Mouse (Mus musculus) hematopoietic stem cell, adult 5-6 weeks (primary cell): ENCODE results near the gene Sfi1. TPM values are rescaled to one million over a fixed set of nuclear protein-coding genes. Genes with fewer than 3 reads are reported as not detected.

Experiments used
- ATAC-seq, 2 experiments: fragments of 125-278 bp in 1 of 2; replicated peaks in 1 of 2; 2 replicates each; pipeline ENCODE4 v1.8.0; 2016 to 2017; ENCODE audit warnings: inconsistent platforms in 2 of 2, mild to moderate bottlenecking in 2 of 2, moderate number of reproducible peaks in 2 of 2, low read depth in 1 of 2, moderate TSS enrichment in 1 of 2; ENCODE audit not compliant: low FRiP score in 2 of 2, poor library complexity in 2 of 2, severe bottlenecking in 2 of 2, insufficient read depth in 1 of 2, low TSS enrichment in 1 of 2
- total RNA-seq: library from RNA; stranded (forward); fragments of 172-1452, 232-1000 nt; gene quantifications from 2 replicates; pipeline ENCODE4 v1.2.3, GENCODE M21; 2017

The Sfi1 gene
- total RNA-seq, 1 experiment from 2014 or later: 26.0 TPM

GRCm38 (mm10) chr11:3100066-3100645 is 93.1 kb downstream of the Sfi1 start:
- peak; percentile 52 to 67; a peak in 3 of 4 replicates for ATAC-seq

Other genes with a start within 250 kb of the Sfi1 start
- 43.4 and 54.7 TPM in 2 replicates for gene Eif4enif1, start 8.9 kb upstream of the Sfi1 start, total RNA-seq
- gene Drg1, start 73.0 kb upstream of the Sfi1 start, total RNA-seq: 143 and 247 TPM in 2 replicates
- gene Patz1, start 95.4 kb upstream of the Sfi1 start, total RNA-seq: 81.0 and 84.7 TPM in 2 replicates
- gene Pik3ip1, start 136.9 kb upstream of the Sfi1 start, total RNA-seq: 89.8 and 116 TPM in 2 replicates
- gene Limk2, start 215.7 kb upstream of the Sfi1 start, total RNA-seq: 18.0 and 23.7 TPM in 2 replicates